Mouse (Mus musculus) midbrain, postnatal 0 days (tissue): ENCODE measurements at regions not wholly inside any gene's neighbourhood (a gene's known extent, or its start where the extent isn't known, plus 50 kb on each side); places are given as distances from the start of the nearest gene placed in this dataset.

ENCODE experiments used
- ATAC-seq: fragments of 200-750 bp; cut with Nextera tagmentation; 2 replicates; pipeline ENCODE4 v1.8.0; 2017; ENCODE audit warnings: moderate number of reproducible peaks, mild to moderate bottlenecking, moderate TSS enrichment, moderate library complexity; ENCODE audit not compliant: low FRiP score
- DNase-seq: peaks from one replicate; pipeline ENCODE4 v3.0.0-alpha.2; 2015; ENCODE audit warnings: low spot score
- H3K27ac ChIP-seq: fragments of 300-500 bp; sonication (generic); 2 replicates; pipeline ENCODE4 v1.5.1; 2014; ENCODE audit warnings: low read depth, mild to moderate bottlenecking, low read length, mixed read lengths
- H3K27me3 ChIP-seq: fragments of 300-500 bp; sonication (generic); 2 replicates; pipeline ENCODE4 v1.6.1; 2014; ENCODE audit warnings: low read length, control low read depth, mixed read lengths; ENCODE audit not compliant: insufficient read depth
- H3K36me3 ChIP-seq: fragments of 300-500 bp; sonication (generic); 2 replicates; pipeline ENCODE4 v1.6.1; 2014; ENCODE audit warnings: low read length, control low read depth, mixed read lengths; ENCODE audit not compliant: insufficient read depth
- H3K4me1 ChIP-seq: fragments of 300-500 bp; sonication (generic); 2 replicates; pipeline ENCODE4 v1.6.1; 2014; ENCODE audit warnings: mild to moderate bottlenecking, control low read depth, antibody characterized with exemption, low read length, mixed read lengths; ENCODE audit not compliant: insufficient read depth
- H3K4me2 ChIP-seq: fragments of 300-500 bp; sonication (generic); 2 replicates; pipeline ENCODE4 v1.6.1; 2014; ENCODE audit warnings: low read depth, mild to moderate bottlenecking, low read length, mixed read lengths; ENCODE audit not compliant: poor library complexity, severe bottlenecking
- H3K4me3 ChIP-seq: fragments of 300-500 bp; sonication (generic); 2 replicates; pipeline ENCODE4 v1.5.1; 2014; ENCODE audit warnings: low read depth, mild to moderate bottlenecking, low read length, moderate library complexity
- H3K9ac ChIP-seq: fragments of 300-500 bp; sonication (generic); replicated peaks from 2 replicates; pipeline ENCODE4 v1.6.1; 2014; ENCODE audit warnings: mild to moderate bottlenecking, low read length, moderate library complexity, mixed read lengths; ENCODE audit not compliant: poor library complexity, severe bottlenecking
- H3K9me3 ChIP-seq: fragments of 300-500 bp; sonication (generic); 2 replicates; pipeline ENCODE4 v1.6.1; 2016; ENCODE audit warnings: low read length, control low read depth
- CTCF ChIP-seq: IDR thresholded peaks from 2 replicates; pipeline ENCODE4 v1.5.1; 2016; ENCODE audit warnings: antibody characterized with exemption, mild to moderate bottlenecking
- WGBS: fragments of 180-500 bp; shearing (Covaris S2); extraction: QIAGEN DNeasy Blood & Tissue Kit; methylation state at CpG from one replicate; pipeline ENCODE4 v1.1.7; 2014; 5-methylcytosine and 5-hydroxymethylcytosine counted together

GRCm38 (mm10) chr5:16461795-16462194 is 91.5 kb upstream of the Hgf start:
- no peak for TF ChIP-seq CTCF
- Histone ChIP-seq H3K27ac (no peak overlapping the region), H3K4me3 (no peak overlapping the region), H3K4me2 (no peak overlapping the region), H3K9ac (no peak overlapping the region), H3K9me3 (no peaks in the 10 kb centered on the region), H3K36me3 (no peaks in the 10 kb centered on the region), H3K27me3 (no peaks in the 10 kb centered on the region), H3K4me1 (no peaks in the 10 kb centered on the region)
- no peak for ATAC-seq
- WGBS = 87% methylated on average over 2 of the region's 2 CpGs
- no peak for DNase-seq

- Histone ChIP-seq H3K27me3 (no peaks in the 10 kb centered on the region), H3K27ac (no peak overlapping the region), H3K36me3 (no peaks in the 10 kb centered on the region), H3K4me3 (no peak overlapping the region), H3K4me1 (no peaks in the 10 kb centered on the region), H3K9ac (no peak overlapping the region), H3K9me3 (no peaks in the 10 kb centered on the region), H3K4me2 (no peak overlapping the region)
- no peak for TF ChIP-seq CTCF
- DNase-seq = no peak
- no peak for ATAC-seq
- WGBS = 67% methylated on average over 5 of the region's 5 CpGs
These were observed 87.0 kb upstream of the Hgf start for GRCm38 (mm10) chr5:16466266-16466665.

- Histone ChIP-seq H3K4me1 (no peaks in the 10 kb centered on the region), H3K4me3 (no peak overlapping the region), H3K27ac (no peak overlapping the region), H3K9ac (no peak overlapping the region), H3K9me3 (no peaks in the 10 kb centered on the region), H3K27me3 (no peaks in the 10 kb centered on the region), H3K36me3 (no peaks in the 10 kb centered on the region), H3K4me2 (no peak overlapping the region)
- DNase-seq = no peak
- no peak for ATAC-seq
- no peak for TF ChIP-seq CTCF
- 80% methylated on average over 2 of the region's 2 CpGs for WGBS
These were observed 84.7 kb upstream of the Hgf start for GRCm38 (mm10) chr5:16468560-16468959.

GRCm38 (mm10) chr5:16469221-16469620 is 84.1 kb upstream of the Hgf start:
- Histone ChIP-seq H3K27ac (no peak overlapping the region), H3K36me3 (no peaks in the 10 kb centered on the region), H3K27me3 (no peaks in the 10 kb centered on the region), H3K4me1 (no peaks in the 10 kb centered on the region), H3K4me2 (no peak overlapping the region), H3K4me3 (no peak overlapping the region), H3K9me3 (no peaks in the 10 kb centered on the region), H3K9ac (no peak overlapping the region)
- WGBS = 81% methylated on average over 2 of the region's 2 CpGs
- no peak for TF ChIP-seq CTCF
- ATAC-seq (no peak), DNase-seq (no peak)

GRCm38 (mm10) chr5:16469644-16470275 is 83.5 kb upstream of the Hgf start:
- H3K4me2 ChIP-seq = no peak overlapping the region
- WGBS = 74% methylated on average over 13 of the region's 13 CpGs
- no peaks in the 10 kb centered on the region for H3K9me3 ChIP-seq
- no peaks in the 10 kb centered on the region for H3K4me1 ChIP-seq
- H3K36me3 ChIP-seq = no peaks in the 10 kb centered on the region
- no peak overlapping the region for H3K4me3 ChIP-seq
- H3K9ac ChIP-seq = no peak overlapping the region
- DNase-seq (peak; percentile 8), ATAC-seq (no peak)
- no peak for TF ChIP-seq CTCF
- H3K27ac ChIP-seq = no peak overlapping the region
- no peaks in the 10 kb centered on the region for H3K27me3 ChIP-seq

GRCm38 (mm10) chr5:16470366-16470982 is 82.8 kb upstream of the Hgf start:
- H3K36me3 ChIP-seq = no peaks in the 10 kb centered on the region
- no peak overlapping the region for H3K4me3 ChIP-seq
- H3K27me3 ChIP-seq = no peaks in the 10 kb centered on the region
- WGBS = 53% methylated on average over 10 of the region's 10 CpGs
- no peak overlapping the region for H3K9ac ChIP-seq
- no peaks in the 10 kb centered on the region for H3K9me3 ChIP-seq
- peak; percentile 42 for DNase-seq
- no peak overlapping the region for H3K27ac ChIP-seq
- H3K4me1 ChIP-seq = no peaks in the 10 kb centered on the region
- H3K4me2 ChIP-seq = no peak overlapping the region
- no peak for TF ChIP-seq CTCF
- no peak for ATAC-seq
